Mouse (Mus musculus): ENCODE results near the gene Sox6. TPM values are rescaled to one million over a fixed set of nuclear protein-coding genes. Genes with fewer than 3 reads are reported as not detected.

Gene Sox6
- total and polyA plus RNA-seq, 3 experiments: 0.09 to 1.3 (median 0.90) TPM

- TF ChIP-seq NELFE (IDR thresholded peaks at IDR 0.05; ENCODE audit: low read depth, low read length): no peak
- TF ChIP-seq CHD1 (IDR thresholded peaks at IDR 0.05; ENCODE audit: low read depth, low read length): no peak
- TF ChIP-seq JUND (conservative IDR thresholded peaks at IDR 0.05; ENCODE audit: low read depth, low read length): no peak
- TF ChIP-seq HCFC1 (IDR thresholded peaks at IDR 0.05; ENCODE audit: low read depth, low read length): no peak
- no peak for TF ChIP-seq PAX5 (IDR thresholded peaks at IDR 0.05; ENCODE audit: low read length)
- no peak for TF ChIP-seq MEF2A (IDR thresholded peaks at IDR 0.05; ENCODE audit: borderline replicate concordance, low read depth, low read length)
- no peak for TF ChIP-seq ZNF384 (IDR thresholded peaks at IDR 0.05; ENCODE audit: low read depth, low read length)
- no peak overlapping the region for H3K4me3 ChIP-seq (replicated peaks in 1 of 3; ENCODE audit: low read depth in 2 of 3, low read length in 2 of 3, poor library complexity in 1 of 3)
- no peak overlapping the region for H3K9ac ChIP-seq (ENCODE audit: insufficient read depth, low read depth)
- DNase-seq (ENCODE audit: extremely low read depth): no peak
- H3K27me3 ChIP-seq (replicated peaks): no peaks in the 10 kb centered on the region
- in situ Hi-C loops (cut with MboI; ENCODE audit: low pct_ligation_motif_present, low pct_unique_long_range_greater_than_20kb, low sequenced_read_pairs): no loop called here
- dilution Hi-C loops (cut with MboI; ENCODE audit: extremely low pct_ligation_motif_present, extremely low pct_unique_long_range_greater_than_20kb, low sequenced_read_pairs): no loop called here
- H3K9me3 ChIP-seq (replicated peaks; ENCODE audit: low read length): no peaks in the 10 kb centered on the region
- no peak overlapping the region for H3K4me2 ChIP-seq (ENCODE audit: insufficient read depth, low read depth, poor library complexity, severe bottlenecking)
- no peaks in the 10 kb centered on the region for H3K79me2 ChIP-seq (replicated peaks; ENCODE audit: control insufficient read depth, extremely low read depth, insufficient read depth, poor library complexity, severe bottlenecking)
- H3K4me1 ChIP-seq (ENCODE audit: control insufficient read depth in 1 of 2, insufficient read depth in 2 of 2): no peaks in the 10 kb centered on the region
- H3K36me3 ChIP-seq (replicated peaks in 1 of 2; ENCODE audit: control insufficient read depth in 1 of 2, insufficient read depth in 1 of 2, low read length in 1 of 2): no peaks in the 10 kb centered on the region
- H3K27ac ChIP-seq (ENCODE audit: insufficient read depth, low read depth): no peak overlapping the region
Observed at GRCm38 (mm10) chr7:115979813-115980512, 58.6 kb downstream of the Sox6 start.

GRCm38 (mm10) chr7:115974518-115974917 lies 64.1 kb downstream of the Sox6 start:
- Histone ChIP-seq H3K9me3 (replicated peaks; ENCODE audit: low read length) (no peaks in the 10 kb centered on the region), H3K9ac (ENCODE audit: insufficient read depth, low read depth) (no peak overlapping the region), H3K27ac (ENCODE audit: insufficient read depth, low read depth) (no peak overlapping the region), H3K27me3 (replicated peaks) (no peaks in the 10 kb centered on the region), H3K79me2 (replicated peaks; ENCODE audit: control insufficient read depth, extremely low read depth, insufficient read depth, poor library complexity, severe bottlenecking) (no peaks in the 10 kb centered on the region), H3K36me3 (replicated peaks in 1 of 2; ENCODE audit: control insufficient read depth in 1 of 2, insufficient read depth in 1 of 2, low read length in 1 of 2) (no peaks in the 10 kb centered on the region), H3K4me1 (ENCODE audit: control insufficient read depth in 1 of 2, insufficient read depth in 2 of 2) (no peaks in the 10 kb centered on the region), H3K4me3 (replicated peaks in 1 of 3; ENCODE audit: low read depth in 2 of 3, low read length in 2 of 3, poor library complexity in 1 of 3) (no peak overlapping the region), H3K4me2 (ENCODE audit: insufficient read depth, low read depth, poor library complexity, severe bottlenecking) (no peak overlapping the region)
- in situ Hi-C loops (cut with MboI; ENCODE audit: low pct_ligation_motif_present, low pct_unique_long_range_greater_than_20kb, low sequenced_read_pairs) (no loop called here), dilution Hi-C loops (cut with MboI; ENCODE audit: extremely low pct_ligation_motif_present, extremely low pct_unique_long_range_greater_than_20kb, low sequenced_read_pairs) (no loop called here)
- no peak for TF ChIP-seq ZC3H11A (IDR thresholded peaks at IDR 0.05; ENCODE audit: low read depth, low read length)
- TF ChIP-seq HCFC1 (IDR thresholded peaks at IDR 0.05; ENCODE audit: low read depth, low read length): no peak
- no peak for TF ChIP-seq UBTF (IDR thresholded peaks at IDR 0.05; ENCODE audit: low read depth, low read length)
- no peak for TF ChIP-seq USF2 (conservative IDR thresholded peaks at IDR 0.05; ENCODE audit: low read depth, low read length)
- no peak for TF ChIP-seq IRF4 (IDR thresholded peaks at IDR 0.05; ENCODE audit: low read depth, low read length)
- no peak for TF ChIP-seq PAX5 (IDR thresholded peaks at IDR 0.05; ENCODE audit: low read length)
- no peak for TF ChIP-seq TCF12 (IDR thresholded peaks at IDR 0.05; ENCODE audit: low read depth, low read length)
- no peak for TF ChIP-seq E2F4 (IDR thresholded peaks at IDR 0.05; ENCODE audit: insufficient replicate concordance, low read depth, low read length)
- TF ChIP-seq SIN3A (IDR thresholded peaks at IDR 0.05; ENCODE audit: low read length): no peak
- TF ChIP-seq NRF1 (IDR thresholded peaks at IDR 0.05; ENCODE audit: low read depth, low read length): no peak
- no peak for TF ChIP-seq CHD1 (IDR thresholded peaks at IDR 0.05; ENCODE audit: low read depth, low read length)
- TF ChIP-seq ZNF384 (IDR thresholded peaks at IDR 0.05; ENCODE audit: low read depth, low read length): no peak
- DNase-seq (ENCODE audit: extremely low read depth): no peak
